Mouse (Mus musculus): ENCODE data around the gene Hist1h2ap.
"Not testable (repeated sequence)": the region's sequence is repeated elsewhere in the genome, so short reads cannot be mapped to it uniquely, and the experiment has no call there.

Gene Hist1h2ap

GRCm38 (mm10) chr13:21852215-21852945, 19.1 kb upstream of the Hist1h2ap start:
- TF ChIP-seq CTCF (conservative IDR thresholded peaks at IDR 0.05; ENCODE audit: low read length): no peak
- TF ChIP-seq POU5F1 (IDR thresholded peaks at IDR 0.05; ENCODE audit: borderline replicate concordance, low read length): no peak
- TF ChIP-seq NANOG (IDR thresholded peaks at IDR 0.05; ENCODE audit: borderline replicate concordance, low read length): no peak
- Histone ChIP-seq H3K36me3 (ENCODE audit: insufficient read depth, low read length) (no peaks in the 10 kb centered on the region), H3K27me3 (ENCODE audit: insufficient read depth, low read length) (no peaks in the 10 kb centered on the region), H3K4me1 (replicated peaks; ENCODE audit: low read depth, low read length) (peaks cover 59% of the 10 kb centered on the region), H3K4me3 (replicated peaks; ENCODE audit: low read length) (no peak overlapping the region), H3K9me3 (ENCODE audit: low read length) (no peaks in the 10 kb centered on the region)

DNA sequence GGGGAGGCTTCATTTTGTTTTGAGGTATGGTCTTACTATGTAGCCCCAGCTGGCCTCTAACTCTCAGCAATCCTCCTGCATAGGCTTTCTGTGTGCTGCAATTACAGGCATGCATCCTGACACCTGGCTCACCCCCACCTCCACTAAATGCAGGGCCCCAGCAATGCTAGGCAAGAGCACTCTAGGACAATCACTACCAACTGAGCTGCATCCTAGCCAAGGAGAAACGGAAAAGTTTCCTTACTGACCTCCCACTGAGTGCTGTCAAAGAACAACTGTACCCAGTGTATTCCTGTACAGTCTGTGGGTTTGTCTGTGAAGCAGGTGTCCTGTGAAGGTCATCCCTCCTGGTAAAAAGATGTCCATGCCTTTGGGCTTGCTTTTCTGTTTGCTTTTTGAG, 17.4 kb upstream of the Hist1h2ap start:
- not testable (repeated sequence) for H3K36me3 ChIP-seq (ENCODE audit: insufficient read depth, low read length); H3K4me3 ChIP-seq (replicated peaks; ENCODE audit: low read length); H3K9me3 ChIP-seq (ENCODE audit: low read length); H3K27me3 ChIP-seq (ENCODE audit: insufficient read depth, low read length)
- TF ChIP-seq NANOG (IDR thresholded peaks at IDR 0.05; ENCODE audit: borderline replicate concordance, low read length): peak; percentile 51; the same call in 1 of the 2 replicates
- H3K4me1 ChIP-seq (replicated peaks; ENCODE audit: low read depth, low read length): peaks cover 47% of the 10 kb centered on the region

DNA sequence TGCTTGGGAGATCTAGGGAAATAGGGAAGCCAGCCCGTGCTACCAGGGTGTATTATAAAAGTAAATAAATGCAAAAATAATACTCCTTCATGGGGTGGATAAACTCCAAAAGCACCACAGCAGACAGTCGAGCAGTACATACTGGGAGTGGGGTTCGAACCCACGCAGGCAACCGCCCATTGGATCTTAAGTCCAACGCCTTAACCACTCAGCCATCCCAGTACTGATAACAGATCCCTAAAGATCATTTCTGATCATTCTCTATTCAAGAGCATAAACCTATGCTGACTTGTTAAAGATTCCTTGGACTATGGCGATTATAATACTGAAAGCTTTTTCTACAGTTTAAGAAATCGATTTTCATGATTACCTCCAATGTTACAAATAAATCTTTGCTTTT, 14.6 kb upstream of the Hist1h2ap start:
- Histone ChIP-seq H3K27me3 (ENCODE audit: insufficient read depth, low read length) (no peaks in the 10 kb centered on the region), H3K4me1 (replicated peaks; ENCODE audit: low read depth, low read length) (peaks cover 26% of the 10 kb centered on the region), H3K4me3 (replicated peaks; ENCODE audit: low read length) (no peak overlapping the region), H3K9me3 (ENCODE audit: low read length) (no peaks in the 10 kb centered on the region), H3K36me3 (ENCODE audit: insufficient read depth, low read length) (no peaks in the 10 kb centered on the region)
- no peak for TF ChIP-seq POU5F1 (IDR thresholded peaks at IDR 0.05; ENCODE audit: borderline replicate concordance, low read length)

DNA sequence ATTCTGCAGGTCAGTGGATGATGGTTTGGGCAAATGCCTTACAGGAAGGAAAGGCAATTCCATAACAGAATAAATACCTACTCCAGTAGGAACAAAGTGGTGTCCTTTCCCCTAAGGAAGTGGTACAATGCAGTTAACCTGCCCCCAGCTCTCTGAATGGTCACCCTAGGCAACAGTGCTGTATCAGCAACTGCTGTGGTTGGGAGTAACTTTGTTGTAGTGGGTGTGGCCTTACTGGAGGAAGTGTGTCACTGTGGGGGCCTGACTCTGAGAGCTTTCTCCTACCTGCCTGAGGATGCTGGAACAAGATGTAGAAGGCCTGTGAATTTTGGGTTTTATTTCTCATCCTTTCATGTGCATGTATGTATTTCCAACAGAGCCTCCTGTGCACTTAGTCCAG, 13.0 kb upstream of the Hist1h2ap start:
- not testable (repeated sequence) for H3K4me3 ChIP-seq (replicated peaks; ENCODE audit: low read length); H3K27me3 ChIP-seq (ENCODE audit: insufficient read depth, low read length); H3K9me3 ChIP-seq (ENCODE audit: low read length); H3K36me3 ChIP-seq (ENCODE audit: insufficient read depth, low read length)
- peaks cover 17% of the 10 kb centered on the region for H3K4me1 ChIP-seq (replicated peaks; ENCODE audit: low read depth, low read length)

DNA sequence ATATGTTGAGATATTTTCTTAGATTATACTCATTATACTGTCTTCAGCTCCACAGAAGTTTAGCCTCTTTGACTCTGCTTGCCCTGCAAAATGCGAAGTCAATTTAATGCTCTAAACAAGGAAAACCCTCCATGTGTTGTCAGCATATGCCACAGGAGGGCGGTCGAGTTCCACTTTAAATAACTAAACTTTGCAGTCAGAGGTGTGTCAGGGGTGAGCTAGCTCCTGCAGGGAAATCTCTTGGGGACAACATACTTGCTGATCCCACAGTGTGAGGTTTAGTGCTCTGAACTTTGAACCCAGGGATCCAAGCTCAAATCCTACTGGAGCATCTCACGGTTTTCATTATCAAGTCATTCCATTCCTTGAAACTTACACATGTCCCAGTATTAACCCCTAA, 7.2 kb upstream of the Hist1h2ap start:
- H3K4me1 ChIP-seq (replicated peaks; ENCODE audit: low read depth, low read length); H3K27me3 ChIP-seq (ENCODE audit: insufficient read depth, low read length); H3K36me3 ChIP-seq (ENCODE audit: insufficient read depth, low read length); H3K9me3 ChIP-seq (ENCODE audit: low read length); H3K4me3 ChIP-seq (replicated peaks; ENCODE audit: low read length): not testable (repeated sequence)

DNA sequence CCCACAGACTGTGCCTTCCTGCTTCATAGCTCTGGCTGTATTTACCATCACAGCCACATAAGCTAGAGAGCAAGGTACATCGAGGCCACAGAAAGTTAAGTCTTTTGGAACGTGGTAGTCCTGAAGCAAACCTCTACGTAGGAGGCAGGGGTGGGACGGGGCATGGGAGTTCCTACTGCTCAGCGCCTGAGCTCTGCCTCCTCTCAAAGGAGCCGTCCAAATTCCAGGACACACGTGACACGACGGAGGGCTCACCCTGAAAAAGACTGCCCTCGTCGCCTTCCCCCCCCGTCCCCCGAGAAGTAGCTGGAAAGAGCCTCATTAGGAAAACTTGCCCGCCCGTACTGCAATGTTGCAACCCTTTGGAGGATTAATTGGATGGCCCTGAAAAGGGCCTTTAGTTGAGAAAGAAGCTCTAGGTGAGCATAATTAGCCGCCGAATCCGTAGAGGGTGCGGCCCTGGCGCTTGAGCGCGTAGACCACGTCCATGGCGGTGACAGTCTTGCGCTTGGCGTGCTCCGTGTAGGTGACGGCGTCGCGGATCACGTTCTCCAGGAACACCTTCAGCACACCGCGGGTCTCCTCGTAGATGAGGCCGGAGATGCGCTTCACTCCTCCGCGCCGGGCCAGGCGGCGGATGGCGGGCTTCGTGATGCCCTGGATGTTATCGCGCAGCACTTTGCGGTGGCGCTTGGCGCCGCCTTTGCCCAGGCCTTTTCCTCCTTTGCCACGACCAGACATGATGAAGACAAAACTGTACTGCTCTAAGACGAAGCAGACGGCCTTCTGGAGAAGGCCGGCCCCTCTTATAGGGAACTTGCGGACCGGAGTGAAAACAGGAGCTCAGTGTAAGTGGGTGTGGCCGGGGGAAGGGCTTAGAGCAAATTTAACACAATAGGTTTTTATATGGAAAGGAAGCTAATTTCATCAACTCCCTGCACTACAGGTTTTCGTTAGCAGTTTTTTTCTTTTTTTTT, 1.6 kb downstream of the Hist1h2ap start, which contains the start of gene Hist1h4n:
Gene Hist1h4n, minus strand, starts transcription at position 779 of the 977 bp plus-strand sequence.
- H3K4me3 ChIP-seq (replicated peaks; ENCODE audit: low read length); H3K9me3 ChIP-seq (ENCODE audit: low read length); H3K27me3 ChIP-seq (ENCODE audit: insufficient read depth, low read length); H3K36me3 ChIP-seq (ENCODE audit: insufficient read depth, low read length): not testable (repeated sequence)
- peaks cover 33% of the 10 kb centered on the region for H3K4me1 ChIP-seq (replicated peaks; ENCODE audit: low read depth, low read length)

DNA sequence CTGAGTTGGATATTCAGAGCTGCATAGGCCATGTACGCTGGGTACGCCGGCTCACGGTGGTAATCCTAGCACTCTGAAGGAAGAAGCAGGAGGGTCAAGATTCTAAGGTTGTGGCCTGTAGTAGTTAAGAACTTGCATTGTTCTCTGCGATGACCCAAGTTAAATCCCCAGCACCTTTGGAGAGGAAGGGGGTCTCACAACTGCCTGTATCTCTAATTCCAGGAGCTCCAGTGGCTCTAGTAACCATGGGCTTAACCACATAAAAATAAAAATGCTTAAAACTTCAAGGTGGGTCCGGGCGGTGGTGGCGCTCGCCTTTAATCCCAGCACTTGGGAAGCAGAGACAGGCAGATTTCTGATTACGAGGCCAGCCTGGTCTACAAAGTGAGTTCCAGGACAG, 3.0 kb downstream of the Hist1h2ap start:
- Histone ChIP-seq H3K36me3 (ENCODE audit: insufficient read depth, low read length) (no peaks in the 10 kb centered on the region), H3K9me3 (ENCODE audit: low read length) (no peaks in the 10 kb centered on the region), H3K27me3 (ENCODE audit: insufficient read depth, low read length) (no peaks in the 10 kb centered on the region), H3K4me1 (replicated peaks; ENCODE audit: low read depth, low read length) (peaks cover 47% of the 10 kb centered on the region), H3K4me3 (replicated peaks; ENCODE audit: low read length) (0 out of 2 replicates have a peak overlapping the region, but pooled peaks have one; percentile 3)
- TF ChIP-seq POU5F1 (IDR thresholded peaks at IDR 0.05; ENCODE audit: borderline replicate concordance, low read length): no peak

DNA sequence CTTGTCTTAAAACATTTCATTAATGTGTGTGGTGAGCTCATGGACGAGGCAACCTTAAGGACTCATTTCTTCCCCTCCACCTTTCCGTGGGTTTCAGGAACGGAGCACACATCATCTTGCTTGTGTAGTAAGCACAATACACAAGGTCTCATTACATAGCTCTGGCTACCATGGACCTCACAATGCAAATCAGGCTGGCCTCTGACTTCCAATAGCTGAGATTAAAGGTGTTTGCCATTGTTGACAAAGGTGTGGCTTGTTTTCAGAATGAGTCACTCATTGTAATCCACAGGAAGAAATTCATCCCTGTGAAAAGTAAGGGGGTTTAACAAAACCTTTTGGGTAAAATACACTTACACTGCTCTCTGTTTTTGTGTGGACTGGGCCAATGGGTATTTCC, 4.8 kb downstream of the Hist1h2ap start:
- H3K4me1 ChIP-seq (replicated peaks; ENCODE audit: low read depth, low read length): peaks cover 48% of the 10 kb centered on the region
- no peak for TF ChIP-seq NANOG (IDR thresholded peaks at IDR 0.05; ENCODE audit: borderline replicate concordance, low read length)
- no peak for TF ChIP-seq CTCF (conservative IDR thresholded peaks at IDR 0.05; ENCODE audit: low read length)
- no peak for TF ChIP-seq POU5F1 (IDR thresholded peaks at IDR 0.05; ENCODE audit: borderline replicate concordance, low read length)

DNA sequence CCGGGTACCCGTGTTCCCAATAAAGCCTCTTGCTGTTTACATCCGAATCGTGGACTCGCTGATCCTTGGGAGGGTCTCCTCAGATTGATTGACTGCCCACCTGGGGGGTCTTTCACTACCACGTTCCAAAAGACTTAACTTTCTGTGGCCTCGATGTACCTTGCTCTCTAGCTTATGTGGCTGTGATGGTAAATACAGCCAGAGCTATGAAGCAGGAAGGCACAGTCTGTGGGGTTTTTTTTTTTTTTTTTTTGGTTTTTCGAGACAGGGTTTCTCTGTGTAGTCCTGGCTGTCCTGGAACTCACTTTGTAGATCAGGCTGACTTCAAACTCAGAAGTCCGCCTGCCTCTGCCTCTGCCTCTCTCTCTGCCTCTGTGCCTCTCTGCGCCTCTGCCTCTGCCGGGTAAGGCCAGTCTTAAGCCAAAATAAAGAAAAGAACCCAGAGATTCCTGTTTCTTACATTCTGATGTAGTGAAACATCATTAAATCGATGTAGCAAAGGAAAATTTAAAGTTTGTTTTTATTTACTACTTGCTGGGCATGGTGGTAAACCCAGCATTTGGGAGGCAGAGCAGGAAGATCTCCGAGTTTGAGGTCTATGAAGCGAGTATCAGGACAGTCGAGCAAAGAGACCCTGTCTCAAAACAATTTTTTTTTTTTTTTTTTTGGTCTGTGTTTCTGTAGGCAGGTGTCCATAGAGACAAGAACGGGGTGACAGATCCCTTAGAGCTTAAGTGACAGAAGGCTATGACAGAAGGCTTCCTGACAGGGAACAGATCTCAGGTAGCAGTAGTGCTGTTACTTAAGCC, 13.0 kb downstream of the Hist1h2ap start:
- H3K9me3 ChIP-seq (ENCODE audit: low read length); H3K36me3 ChIP-seq (ENCODE audit: insufficient read depth, low read length); H3K27me3 ChIP-seq (ENCODE audit: insufficient read depth, low read length): not testable (repeated sequence)
- Histone ChIP-seq H3K4me1 (replicated peaks; ENCODE audit: low read depth, low read length) (peaks cover 22% of the 10 kb centered on the region), H3K4me3 (replicated peaks; ENCODE audit: low read length) (0 out of 2 replicates have a peak overlapping the region, but pooled peaks have one; percentile 18)

More for the DNA sequence above, 4.8 kb downstream of the Hist1h2ap start:
- Histone ChIP-seq H3K36me3 (ENCODE audit: insufficient read depth, low read length) (no peaks in the 10 kb centered on the region), H3K27me3 (ENCODE audit: insufficient read depth, low read length) (no peaks in the 10 kb centered on the region), H3K9me3 (ENCODE audit: low read length) (no peaks in the 10 kb centered on the region), H3K4me3 (replicated peaks; ENCODE audit: low read length) (no peak overlapping the region)

GRCm38 (mm10) chr13:21812092-21812491, 21.2 kb downstream of the Hist1h2ap start:
- H3K9me3 ChIP-seq (ENCODE audit: low read length); H3K4me3 ChIP-seq (replicated peaks; ENCODE audit: low read length); H3K36me3 ChIP-seq (ENCODE audit: insufficient read depth, low read length); H3K27me3 ChIP-seq (ENCODE audit: insufficient read depth, low read length); H3K4me1 ChIP-seq (replicated peaks; ENCODE audit: low read depth, low read length): not testable (repeated sequence)

GRCm38 (mm10) chr13:21811539-21811938, 21.8 kb downstream of the Hist1h2ap start, which contains the start of gene Hist1h4m:
TSS of gene Hist1h4m (plus strand) at chr13:21811746.
- not testable (repeated sequence) for H3K27me3 ChIP-seq (ENCODE audit: insufficient read depth, low read length); H3K36me3 ChIP-seq (ENCODE audit: insufficient read depth, low read length); H3K4me1 ChIP-seq (replicated peaks; ENCODE audit: low read depth, low read length); H3K9me3 ChIP-seq (ENCODE audit: low read length); H3K4me3 ChIP-seq (replicated peaks; ENCODE audit: low read length)

DNA sequence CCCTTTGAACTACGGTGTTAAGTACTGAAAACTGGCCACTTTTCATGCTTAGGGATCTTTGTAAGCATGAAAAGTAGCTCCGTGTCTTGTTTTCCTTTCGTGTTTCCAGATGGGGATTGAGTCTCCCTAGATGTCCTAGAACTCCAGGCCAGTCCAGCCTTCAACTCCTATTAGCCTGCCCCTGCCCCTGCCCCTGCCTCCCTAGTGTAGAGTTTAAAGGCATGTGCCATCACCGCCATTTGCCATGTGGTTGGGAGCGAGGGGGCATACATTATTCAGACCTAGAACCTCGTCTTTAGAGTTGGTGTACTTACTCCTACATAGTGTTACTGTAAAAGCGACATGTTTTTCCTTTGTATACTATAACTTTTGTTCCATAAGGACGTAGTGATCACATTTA, 22.2 kb downstream of the Hist1h2ap start:
- not testable (repeated sequence) for H3K9me3 ChIP-seq (ENCODE audit: low read length); H3K4me1 ChIP-seq (replicated peaks; ENCODE audit: low read depth, low read length); H3K36me3 ChIP-seq (ENCODE audit: insufficient read depth, low read length)

More for the DNA sequence above, 22.2 kb downstream of the Hist1h2ap start:
- H3K27me3 ChIP-seq (ENCODE audit: insufficient read depth, low read length); H3K4me3 ChIP-seq (replicated peaks; ENCODE audit: low read length): not testable (repeated sequence)
